Mouse (Mus musculus): ENCODE measurements around the gene Bscl2. TPM values are rescaled to one million over a fixed set of nuclear protein-coding genes. Genes with fewer than 3 reads are reported as not detected.
"Not testable (repeated sequence)": the region's sequence is repeated elsewhere in the genome, so short reads cannot be mapped to it uniquely, and the experiment has no call there.

Bscl2 gene
- polyA plus RNA-seq, 2 experiments = 19.7 to 23.6 TPM

DNA sequence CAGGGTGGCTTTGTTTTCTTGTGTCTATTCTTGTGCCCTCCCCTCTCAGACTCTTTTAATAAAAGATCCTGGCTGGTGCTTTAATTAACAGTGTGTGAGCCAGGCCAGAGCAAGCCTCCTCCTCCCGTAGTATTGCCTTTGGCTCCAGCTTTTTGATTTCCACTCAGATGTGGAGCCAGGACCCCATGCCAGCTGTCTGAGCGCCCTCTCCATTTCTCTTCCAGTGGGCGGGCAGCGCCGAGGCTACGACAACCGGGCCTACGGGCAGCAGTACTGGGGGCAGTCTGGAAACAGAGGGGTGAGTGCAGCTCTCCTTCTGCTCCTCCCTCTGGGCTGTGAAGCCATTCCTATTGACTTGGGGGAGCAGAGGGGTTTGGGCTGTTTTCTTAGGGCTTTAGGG is 6.6 kb upstream of the Bscl2 start:
- 94% methylated on average over 8 of the region's 8 CpGs for WGBS (ENCODE audit: insufficient replicate concordance)
- no peak overlapping the region for H3K4me3 ChIP-seq (ENCODE audit: insufficient read depth in 1 of 2, low read depth in 2 of 2, low read length in 2 of 2)
- DNase-seq (ENCODE audit: low read depth in 3 of 3, low spot score in 3 of 3) (no peak), ATAC-seq (ENCODE audit: insufficient read depth) (no peak)
- H3K4me2 ChIP-seq (ENCODE audit: low read depth) = no peak overlapping the region
- H3K27me3 ChIP-seq (ENCODE audit: control insufficient read depth, insufficient read depth, low read length) = no peaks in the 10 kb centered on the region
- no peak overlapping the region for H3K27ac ChIP-seq
- no peak overlapping the region for H3K9ac ChIP-seq (replicated peaks)
- H3K36me3 ChIP-seq (replicated peaks; ENCODE audit: control insufficient read depth, insufficient read depth, low read depth) = peaks cover 93% of the 10 kb centered on the region
- no peaks in the 10 kb centered on the region for H3K9me3 ChIP-seq (ENCODE audit: control insufficient read depth, low read length)
- H3K4me1 ChIP-seq (replicated peaks; ENCODE audit: control insufficient read depth in 2 of 2, insufficient read depth in 2 of 2, low read length in 1 of 2) = no peaks in the 10 kb centered on the region
- TF ChIP-seq EP300 (IDR thresholded peaks at IDR 0.05; ENCODE audit: low read depth) (no peak), CTCF (IDR thresholded peaks at IDR 0.05; ENCODE audit: low read depth) (no peak)

DNA sequence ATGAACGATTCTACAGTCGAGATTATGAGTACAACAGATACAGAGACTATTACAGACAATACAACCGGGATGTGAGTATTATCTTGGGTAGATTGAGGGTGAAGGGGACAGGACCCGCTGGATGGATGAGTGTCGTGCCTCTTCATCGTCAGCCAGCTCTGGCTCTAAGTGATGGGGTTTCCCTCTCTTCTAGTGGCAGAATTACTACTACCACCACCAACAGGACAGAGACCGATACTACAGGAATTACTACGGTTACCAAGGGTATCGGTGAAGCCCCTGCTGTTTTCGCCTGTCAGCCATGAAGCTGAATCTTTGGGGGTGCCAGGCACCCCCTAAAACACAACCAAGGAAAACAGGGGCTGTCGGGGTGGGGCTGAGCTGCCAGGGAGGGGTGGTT is 6.0 kb upstream of the Bscl2 start:
- peaks cover 88% of the 10 kb centered on the region for H3K36me3 ChIP-seq (replicated peaks; ENCODE audit: control insufficient read depth, insufficient read depth, low read depth)
- ATAC-seq (ENCODE audit: insufficient read depth) (no peak), DNase-seq (ENCODE audit: low read depth in 3 of 3, low spot score in 3 of 3) (no peak)
- H3K9ac ChIP-seq (replicated peaks) = no peak overlapping the region
- H3K4me2 ChIP-seq (ENCODE audit: low read depth) = no peak overlapping the region
- H3K4me1 ChIP-seq (replicated peaks; ENCODE audit: control insufficient read depth in 2 of 2, insufficient read depth in 2 of 2, low read length in 1 of 2) = no peaks in the 10 kb centered on the region
- no peak overlapping the region for H3K27ac ChIP-seq
- H3K4me3 ChIP-seq (ENCODE audit: insufficient read depth in 1 of 2, low read depth in 2 of 2, low read length in 2 of 2) = no peak overlapping the region
- WGBS (ENCODE audit: insufficient replicate concordance) = 88% methylated on average over 11 of the region's 11 CpGs
- TF ChIP-seq CTCF (IDR thresholded peaks at IDR 0.05; ENCODE audit: low read depth) (no peak), EP300 (IDR thresholded peaks at IDR 0.05; ENCODE audit: low read depth) (no peak)
- no peaks in the 10 kb centered on the region for H3K27me3 ChIP-seq (ENCODE audit: control insufficient read depth, insufficient read depth, low read length)
- H3K9me3 ChIP-seq (ENCODE audit: control insufficient read depth, low read length) = no peaks in the 10 kb centered on the region

DNA sequence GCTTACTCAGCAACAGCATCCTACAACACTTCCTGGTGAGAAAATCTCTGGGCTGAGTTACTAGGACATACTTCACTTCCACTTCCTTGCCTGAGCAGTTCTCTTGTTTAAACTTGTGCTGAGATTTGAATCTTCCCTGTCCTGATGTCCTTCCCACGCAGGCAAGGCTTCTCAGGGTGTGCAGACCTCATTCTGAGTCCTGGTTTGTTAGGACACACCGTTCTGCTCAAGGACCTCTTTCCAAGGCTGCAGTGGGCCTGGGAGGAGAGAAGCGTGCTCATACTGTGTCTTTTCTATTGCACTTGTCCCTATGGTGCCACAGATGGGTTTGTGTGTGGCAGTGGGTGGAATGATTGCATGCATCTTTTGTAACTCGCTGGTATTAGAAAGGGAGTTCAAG is 4.3 kb upstream of the Bscl2 start:
- TF ChIP-seq CTCF (IDR thresholded peaks at IDR 0.05; ENCODE audit: low read depth) (no peak), EP300 (IDR thresholded peaks at IDR 0.05; ENCODE audit: low read depth) (no peak)
- H3K9ac ChIP-seq (replicated peaks) = no peak overlapping the region
- no peak for DNase-seq (ENCODE audit: low read depth in 3 of 3, low spot score in 3 of 3)
- H3K4me2 ChIP-seq (ENCODE audit: low read depth) = no peak overlapping the region
- 89% methylated on average over 4 of the region's 4 CpGs for WGBS (ENCODE audit: insufficient replicate concordance)
- H3K36me3 ChIP-seq (replicated peaks; ENCODE audit: control insufficient read depth, insufficient read depth, low read depth) = peaks cover 70% of the 10 kb centered on the region
- no peaks in the 10 kb centered on the region for H3K27me3 ChIP-seq (ENCODE audit: control insufficient read depth, insufficient read depth, low read length)
- no peaks in the 10 kb centered on the region for H3K9me3 ChIP-seq (ENCODE audit: control insufficient read depth, low read length)
- no peak overlapping the region for H3K27ac ChIP-seq
- H3K4me3 ChIP-seq (ENCODE audit: insufficient read depth in 1 of 2, low read depth in 2 of 2, low read length in 2 of 2) = no peak overlapping the region
- ATAC-seq (ENCODE audit: insufficient read depth) = no peak
- H3K4me1 ChIP-seq (replicated peaks; ENCODE audit: control insufficient read depth in 2 of 2, insufficient read depth in 2 of 2, low read length in 1 of 2) = peaks cover 0 to 4% of the 10 kb centered on the region in 2 experiments; a peak in 3 of 4 replicates

DNA sequence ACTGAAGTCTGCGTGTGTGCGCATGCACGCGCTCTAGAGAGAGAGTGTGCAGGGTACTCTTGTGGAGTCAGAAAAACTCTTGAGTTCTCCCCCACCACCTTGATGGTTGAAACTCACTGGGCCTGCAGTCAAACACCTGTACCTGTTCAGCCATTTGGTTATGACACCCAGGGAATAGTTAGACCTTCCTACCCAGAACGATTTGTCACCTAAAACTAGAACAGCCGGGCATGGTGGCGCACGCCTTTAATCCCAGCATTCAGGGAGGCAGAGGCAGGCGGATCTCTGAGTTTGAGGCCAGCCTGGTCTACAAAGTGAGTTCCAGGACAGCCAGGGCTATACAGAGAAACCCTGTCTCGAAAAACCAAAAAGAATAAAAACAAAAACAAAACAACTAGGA is 940 bp upstream of the Bscl2 start:
- not testable (repeated sequence) for H3K9me3 ChIP-seq (ENCODE audit: control insufficient read depth, low read length); H3K4me3 ChIP-seq (ENCODE audit: insufficient read depth in 1 of 2, low read depth in 2 of 2, low read length in 2 of 2); ATAC-seq (ENCODE audit: insufficient read depth); H3K4me2 ChIP-seq (ENCODE audit: low read depth); DNase-seq (ENCODE audit: low read depth in 3 of 3, low spot score in 3 of 3); H3K9ac ChIP-seq (replicated peaks); H3K27me3 ChIP-seq (ENCODE audit: control insufficient read depth, insufficient read depth, low read length); H3K27ac ChIP-seq
- WGBS (ENCODE audit: insufficient replicate concordance) = 91% methylated on average over 10 of the region's 10 CpGs
- peaks cover 4 to 28% of the 10 kb centered on the region in 2 experiments for H3K4me1 ChIP-seq (replicated peaks; ENCODE audit: control insufficient read depth in 2 of 2, insufficient read depth in 2 of 2, low read length in 1 of 2)
- peaks cover 37% of the 10 kb centered on the region for H3K36me3 ChIP-seq (replicated peaks; ENCODE audit: control insufficient read depth, insufficient read depth, low read depth)

DNA sequence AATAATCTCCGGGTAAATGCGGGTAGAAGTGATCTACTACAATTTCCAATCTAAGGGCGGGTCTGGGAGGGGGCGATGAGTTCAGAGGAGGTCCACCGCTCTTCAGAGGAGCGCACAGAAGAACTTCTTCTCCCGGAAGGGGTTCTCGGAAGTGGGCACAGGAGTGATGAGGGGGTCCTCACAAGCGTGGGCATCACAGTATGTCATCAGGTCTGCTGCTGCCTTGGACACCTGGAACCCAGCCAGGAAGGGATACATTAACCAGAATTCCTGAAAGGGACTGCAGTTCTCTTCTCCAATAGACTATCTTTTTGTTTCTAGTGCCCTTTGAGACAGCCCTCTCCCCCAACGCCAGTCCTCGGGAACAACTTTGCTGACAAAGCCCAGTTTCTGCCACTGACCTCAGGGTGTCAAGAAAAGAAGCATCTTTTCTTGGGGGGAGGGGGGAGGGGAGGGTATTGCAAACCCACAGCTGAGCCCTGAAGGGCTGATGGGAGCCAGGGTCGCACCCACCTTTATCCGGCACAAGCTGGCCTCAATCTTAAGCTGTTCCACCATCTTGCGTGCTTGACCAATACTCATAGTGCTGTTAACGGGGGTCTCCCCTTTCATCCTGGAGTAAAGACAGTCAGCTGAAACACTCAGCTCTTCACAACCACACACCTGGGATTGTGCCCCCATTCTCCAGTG is 919 bp downstream of the Bscl2 start:
- ATAC-seq (ENCODE audit: insufficient read depth) = peak; percentile 22; the same call in 1 of the 2 replicates
- Histone ChIP-seq H3K36me3 (replicated peaks; ENCODE audit: control insufficient read depth, insufficient read depth, low read depth) (peaks cover 18% of the 10 kb centered on the region), H3K9ac (replicated peaks) (peak overlapping the region; percentile 78), H3K4me2 (ENCODE audit: low read depth) (peak overlapping the region; percentile 90), H3K27me3 (ENCODE audit: control insufficient read depth, insufficient read depth, low read length) (no peaks in the 10 kb centered on the region), H3K4me3 (ENCODE audit: insufficient read depth in 1 of 2, low read depth in 2 of 2, low read length in 2 of 2) (peak overlapping the region; percentile 60 to 62), H3K4me1 (replicated peaks; ENCODE audit: control insufficient read depth in 2 of 2, insufficient read depth in 2 of 2, low read length in 1 of 2) (peaks cover 4 to 28% of the 10 kb centered on the region in 2 experiments), H3K27ac (peak overlapping the region; percentile 30), H3K9me3 (ENCODE audit: control insufficient read depth, low read length) (no peaks in the 10 kb centered on the region)
- WGBS (ENCODE audit: insufficient replicate concordance) = 23% methylated on average over 15 of the region's 15 CpGs
- DNase-seq (ENCODE audit: low read depth in 3 of 3, low spot score in 3 of 3) = no peak
- TF ChIP-seq EP300 (IDR thresholded peaks at IDR 0.05; ENCODE audit: low read depth) (no peak), CTCF (IDR thresholded peaks at IDR 0.05; ENCODE audit: low read depth) (no peak)

Data from liver, embryonic 14.5 days (tissue).